Mouse (Mus musculus) liver, postnatal 0 days (tissue): ENCODE results near the gene Lsr. TPM values are rescaled to one million over a fixed set of nuclear protein-coding genes. Genes with fewer than 3 reads are reported as not detected.

ENCODE experiments used
- ATAC-seq: fragments of 200-750 bp; cut with Nextera tagmentation; 2 replicates; pipeline ENCODE4 v1.8.0; 2017; ENCODE audit warnings: mild to moderate bottlenecking, moderate library complexity
- DNase-seq: peaks from one replicate; pipeline ENCODE4 v3.0.0-alpha.2; 2016
- H3K27ac ChIP-seq: fragments of 300-500 bp; sonication (generic); 2 replicates; pipeline ENCODE4 v1.5.1; 2014; ENCODE audit warnings: antibody characterized with exemption, moderate library complexity, mild to moderate bottlenecking, low read depth
- H3K27me3 ChIP-seq: fragments of 300-500 bp; sonication (generic); 2 replicates; pipeline ENCODE4 v1.6.1; 2014; ENCODE audit warnings: low read length, control low read depth, mixed read lengths; ENCODE audit not compliant: insufficient read depth
- H3K36me3 ChIP-seq: fragments of 300-500 bp; sonication (generic); replicated peaks from 2 replicates; pipeline ENCODE4 v1.6.1; 2014; ENCODE audit warnings: mild to moderate bottlenecking, control low read depth, low read length, moderate library complexity, mixed read lengths; ENCODE audit not compliant: insufficient read depth
- H3K4me1 ChIP-seq: fragments of 300-500 bp; sonication (generic); 2 replicates; pipeline ENCODE4 v1.6.1; 2014; ENCODE audit warnings: antibody characterized with exemption, mild to moderate bottlenecking, control low read depth; ENCODE audit not compliant: insufficient read depth
- H3K4me2 ChIP-seq: fragments of 300-500 bp; sonication (generic); 2 replicates; pipeline ENCODE4 v1.6.1; 2014; ENCODE audit warnings: low read depth, mild to moderate bottlenecking, low read length, moderate library complexity, mixed read lengths
- H3K4me3 ChIP-seq: fragments of 300-500 bp; sonication (generic); 2 replicates; pipeline ENCODE4 v1.5.1; 2014; ENCODE audit warnings: low read depth, low read length
- H3K9ac ChIP-seq: fragments of 300-500 bp; sonication (generic); replicated peaks from 2 replicates; pipeline ENCODE4 v1.6.1; 2014; ENCODE audit warnings: mild to moderate bottlenecking, moderate library complexity
- H3K9me3 ChIP-seq: fragments of 300-500 bp; sonication (generic); 2 replicates; pipeline ENCODE4 v1.6.1; 2016; ENCODE audit warnings: mild to moderate bottlenecking, control low read depth, low read length, mixed read lengths
- CTCF ChIP-seq: sonication (generic); IDR thresholded peaks from 2 replicates; pipeline ENCODE4 v1.5.1; 2016; ENCODE audit warnings: antibody characterized with exemption, low read depth
- EP300 ChIP-seq: IDR thresholded peaks from 2 replicates; pipeline ENCODE4 v1.6.1; 2016; ENCODE audit warnings: antibody characterized with exemption, low read depth, mild to moderate bottlenecking
- WGBS: fragments of 180-500 bp; shearing (Covaris S2); extraction: QIAGEN DNeasy Blood & Tissue Kit; methylation state at CpG from one replicate; pipeline ENCODE4 v1.1.7; 2014; ENCODE audit not compliant: insufficient replicate concordance; 5-methylcytosine and 5-hydroxymethylcytosine counted together
- polyA plus RNA-seq: library from polyadenylated mRNA; unstranded; fragments of >200 nt; fragmentation: Nextera tagmentation; extraction: Ambion mirVana; gene quantifications from 2 replicates; pipeline ENCODE4 v1.2.1, GENCODE M21; 2015

The Lsr gene
- polyA plus RNA-seq, 1 experiment from 2014 or later, result 28.2 TPM

DNA sequence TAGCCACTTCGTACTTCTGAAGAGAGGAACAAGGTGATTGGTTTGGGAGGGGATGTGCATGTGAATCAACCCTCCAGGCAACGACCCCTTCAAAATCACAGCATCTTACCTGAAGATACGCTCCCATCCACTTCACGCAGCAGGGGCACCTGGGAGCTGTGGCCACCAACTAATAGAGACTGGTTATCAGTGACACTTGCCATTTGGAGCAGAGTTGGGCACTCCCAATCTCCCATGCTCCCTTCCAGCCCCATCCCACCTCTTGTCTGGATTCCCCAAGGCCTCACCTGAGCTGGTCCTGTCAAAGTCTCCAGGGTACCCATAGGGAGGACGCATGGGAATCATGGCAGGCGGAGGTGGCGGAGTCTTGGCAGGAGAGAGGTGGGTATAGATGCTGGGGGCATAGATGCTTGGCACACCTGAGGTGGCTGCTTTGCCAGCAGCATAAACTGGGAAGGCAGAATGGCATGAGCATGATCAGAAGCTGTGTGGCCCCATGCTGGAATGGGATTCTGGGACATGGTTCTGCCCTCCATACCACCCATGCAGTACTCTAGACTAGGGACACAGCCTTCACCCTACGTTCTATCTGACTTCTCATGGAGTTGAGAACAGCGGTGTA lies 14.3 kb downstream of the Lsr start:
- Histone ChIP-seq H3K36me3 (peaks cover 15% of the 10 kb centered on the region), H3K27me3 (no peaks in the 10 kb centered on the region), H3K4me2 (no peak overlapping the region), H3K9me3 (no peaks in the 10 kb centered on the region), H3K27ac (no peak overlapping the region), H3K4me1 (peaks cover 23% of the 10 kb centered on the region), H3K4me3 (no peak overlapping the region), H3K9ac (no peak overlapping the region)
- ATAC-seq (no peak), DNase-seq (no peak)
- TF ChIP-seq CTCF, result no peak
- TF ChIP-seq EP300, result no peak
- WGBS, result 89% methylated on average over 9 of the region's 9 CpGs

DNA sequence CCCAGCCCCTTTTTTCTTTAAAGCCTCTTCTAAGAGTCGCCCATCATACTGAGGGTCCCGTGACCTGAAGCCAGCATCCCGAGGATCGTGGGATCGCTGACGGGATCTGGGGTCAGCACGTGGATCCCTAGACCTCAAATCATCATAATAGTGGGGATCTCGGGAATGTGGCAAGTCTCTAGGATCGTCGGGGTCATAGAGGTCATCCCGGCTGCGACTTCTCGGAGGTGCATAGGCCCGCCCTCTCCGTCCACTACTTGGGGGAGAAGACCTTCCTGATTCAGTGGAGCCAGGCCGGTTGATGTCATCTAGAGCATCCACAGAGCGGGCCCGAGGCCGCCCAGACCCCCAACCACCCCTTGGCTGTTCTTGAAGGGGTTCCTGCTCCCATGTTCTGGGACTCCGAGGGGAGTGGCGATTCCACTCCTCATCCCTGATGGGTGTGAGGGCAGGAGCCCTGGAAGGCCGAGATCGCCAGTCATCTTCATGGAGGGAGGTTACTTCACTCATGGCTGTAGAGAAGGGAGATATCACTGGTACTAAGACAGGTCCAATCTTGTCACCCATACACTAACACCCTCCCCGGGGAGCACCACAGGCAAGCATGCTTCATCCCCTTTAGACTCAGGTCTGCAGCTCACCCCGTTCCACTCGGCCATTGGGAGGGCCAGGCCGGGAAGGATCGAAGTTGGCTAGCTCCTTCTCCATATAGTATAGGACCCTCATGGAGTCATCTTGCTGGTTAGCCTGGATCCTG lies 15.0 kb downstream of the Lsr start:
- DNase-seq (no peak), ATAC-seq (no peak)
- Histone ChIP-seq H3K27me3 (no peaks in the 10 kb centered on the region), H3K36me3 (peaks cover 22% of the 10 kb centered on the region), H3K4me3 (peak overlapping the region; percentile 99), H3K27ac (peak overlapping the region; percentile 99), H3K4me1 (peaks cover 29% of the 10 kb centered on the region), H3K9ac (peak overlapping the region; percentile 99), H3K9me3 (no peaks in the 10 kb centered on the region), H3K4me2 (peak overlapping the region; percentile 91)
- TF ChIP-seq CTCF (no peak), EP300 (no peak)
- 82% methylated on average over 28 of the region's 28 CpGs for WGBS

DNA sequence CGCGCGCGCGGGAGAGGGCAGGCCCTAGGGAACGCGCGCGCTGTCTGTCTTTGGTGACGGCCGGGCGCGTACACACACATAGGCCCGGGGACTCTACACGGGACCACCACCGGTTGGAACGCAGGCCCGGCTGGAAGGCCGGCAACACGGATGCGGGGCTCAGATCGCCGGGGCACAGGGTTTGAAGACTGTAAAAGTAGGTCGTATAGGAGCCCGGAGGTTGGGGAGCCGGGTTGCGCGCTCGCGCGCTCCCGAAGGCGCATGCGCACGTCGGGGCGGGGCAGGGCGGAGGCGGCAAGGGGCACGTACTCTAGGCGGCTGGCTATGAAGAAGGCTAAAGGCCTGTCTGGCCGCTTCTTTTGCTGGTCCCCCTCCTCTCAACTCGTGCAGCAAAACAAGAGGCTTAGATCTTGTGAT lies 15.9 kb downstream of the Lsr start:
- Histone ChIP-seq H3K4me1 (peaks cover 34% of the 10 kb centered on the region), H3K4me3 (peak overlapping the region; percentile 99), H3K36me3 (peaks cover 31% of the 10 kb centered on the region), H3K9me3 (no peaks in the 10 kb centered on the region), H3K4me2 (peak overlapping the region; percentile 91), H3K27me3 (no peaks in the 10 kb centered on the region), H3K9ac (peak overlapping the region; percentile 99), H3K27ac (peak overlapping the region; percentile 99)
- TF ChIP-seq CTCF, result no peak
- TF ChIP-seq EP300, result no peak
- under 1% methylated on average over 43 of the region's 43 CpGs for WGBS
- DNase-seq (peak; percentile 93), ATAC-seq (peak; percentile 69)

DNA sequence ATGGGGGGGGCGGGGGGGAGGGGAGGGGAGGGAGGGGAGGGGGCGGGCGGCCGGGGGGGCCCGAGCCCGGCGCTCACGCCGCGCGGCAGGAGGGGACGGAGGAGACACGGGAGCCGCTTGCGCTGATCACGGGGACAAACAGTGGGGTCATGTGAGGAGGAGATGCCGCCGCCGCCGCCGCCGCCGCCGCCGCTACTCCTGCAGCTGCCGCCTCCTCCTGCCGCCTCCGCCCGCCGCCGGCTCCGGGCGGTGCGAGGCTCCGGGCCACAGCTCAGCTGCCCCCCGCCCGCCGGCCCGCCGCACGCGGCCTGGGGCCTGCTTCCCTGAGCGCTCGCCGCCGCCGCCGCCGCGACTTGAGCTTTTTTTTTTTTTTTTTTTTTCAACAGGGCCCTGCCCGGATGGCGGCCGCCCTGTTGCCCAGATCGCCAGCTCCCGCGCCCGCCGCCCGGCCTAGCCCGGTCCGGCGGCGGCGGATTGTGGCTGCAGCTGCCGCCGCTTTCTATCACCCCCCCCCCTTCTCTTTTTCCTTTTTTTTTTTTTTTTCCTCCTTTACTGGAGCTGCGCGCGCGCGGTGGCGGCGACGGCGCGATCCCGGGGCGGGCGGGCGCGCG lies 16.4 kb downstream of the Lsr start, which contains the start of gene Usf2:
Gene Usf2 (minus strand): TSS at position 48 of the 611 bp plus-strand sequence.
- Histone ChIP-seq H3K4me1 (peaks cover 34% of the 10 kb centered on the region), H3K27me3 (no peaks in the 10 kb centered on the region), H3K9me3 (no peaks in the 10 kb centered on the region), H3K36me3 (peaks cover 36% of the 10 kb centered on the region), H3K27ac (peak within 1 kb of the TSS; percentile 99), H3K9ac (peak within 1 kb of the TSS; percentile 99), H3K4me2 (peak within 1 kb of the TSS; percentile 91), H3K4me3 (peak within 1 kb of the TSS; percentile 99)
- TF ChIP-seq CTCF (no peak), EP300 (no peak)
- WGBS, result 3% methylated on average over 29 of the region's 82 CpGs
- peak; percentile 43 for ATAC-seq
- peak; percentile 85 for DNase-seq

DNA sequence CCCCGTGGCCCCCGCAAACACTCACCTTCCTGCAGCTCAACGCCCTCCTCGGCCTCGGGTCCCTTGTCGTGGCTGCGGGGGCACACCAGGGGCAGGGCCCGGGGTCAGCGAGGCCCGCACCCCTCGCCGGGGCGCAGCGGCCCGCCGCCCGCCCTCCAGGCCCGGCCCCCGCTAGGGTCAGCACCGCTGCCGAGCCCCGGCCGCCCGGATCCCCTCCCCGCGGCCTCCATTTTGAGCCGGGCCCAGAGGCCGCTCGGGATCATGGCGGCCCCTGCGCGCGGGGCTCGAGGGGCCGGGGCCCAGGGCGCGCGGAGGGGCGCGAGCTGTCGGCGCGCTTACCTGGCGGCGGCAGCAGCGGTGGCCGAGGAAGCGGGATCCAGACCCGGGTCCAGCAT lies 16.9 kb downstream of the Lsr start:
- H3K27me3 ChIP-seq, result no peaks in the 10 kb centered on the region
- peak overlapping the region; percentile 99 for H3K9ac ChIP-seq
- TF ChIP-seq CTCF (no peak), EP300 (no peak)
- DNase-seq (no peak), ATAC-seq (peak; percentile 26)
- WGBS, result 2% methylated on average over 9 of the region's 49 CpGs
- H3K36me3 ChIP-seq, result peaks cover 39% of the 10 kb centered on the region
- no peaks in the 10 kb centered on the region for H3K9me3 ChIP-seq
- H3K4me1 ChIP-seq, result peaks cover 34% of the 10 kb centered on the region
- peak overlapping the region; percentile 99 for H3K27ac ChIP-seq
- H3K4me2 ChIP-seq, result peak overlapping the region; percentile 91
- H3K4me3 ChIP-seq, result peak overlapping the region; percentile 99

DNA sequence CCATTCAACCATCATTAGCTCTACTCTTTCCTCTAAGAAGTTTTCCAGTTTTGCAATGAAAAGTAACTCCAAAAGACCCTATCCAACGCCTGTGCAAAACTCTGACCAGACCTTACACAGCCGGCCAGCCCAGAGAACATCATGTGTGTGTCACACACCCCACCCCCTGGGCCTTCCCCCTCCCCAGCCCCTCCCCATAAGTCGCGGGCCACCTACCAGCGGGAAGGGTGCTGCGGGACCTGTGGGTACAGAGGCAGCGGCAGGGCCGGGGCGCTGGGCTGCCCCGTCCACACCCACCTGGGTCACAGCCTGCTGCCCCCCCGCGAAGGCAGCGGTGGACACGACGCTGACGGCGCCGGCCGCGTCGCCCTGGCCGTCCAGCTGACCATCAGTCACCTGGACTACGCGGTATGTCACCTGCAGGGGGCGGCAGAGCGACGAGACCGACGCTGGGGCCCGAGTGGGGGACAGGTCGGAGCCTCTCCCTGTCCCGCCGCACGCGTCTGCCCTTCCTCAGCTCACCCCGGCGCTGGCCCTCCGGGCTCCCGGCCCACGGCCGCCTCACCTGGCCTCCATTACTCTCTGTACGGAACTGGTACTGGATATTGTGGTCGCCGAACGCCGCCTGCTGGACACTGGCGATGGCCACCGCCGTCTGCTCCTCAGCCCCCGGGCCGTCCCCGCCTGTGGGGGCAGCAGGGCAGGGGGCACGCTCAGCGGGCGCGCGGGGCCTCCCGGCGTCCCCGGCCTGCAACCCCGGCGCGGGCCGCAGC lies 17.5 kb downstream of the Lsr start:
- ATAC-seq (peak; percentile 67), DNase-seq (peak; percentile 95)
- Histone ChIP-seq H3K9ac (peak overlapping the region; percentile 99), H3K4me2 (peak overlapping the region; percentile 91), H3K27me3 (no peaks in the 10 kb centered on the region), H3K27ac (peak overlapping the region; percentile 99), H3K36me3 (peaks cover 44% of the 10 kb centered on the region), H3K4me3 (peak overlapping the region; percentile 99), H3K9me3 (no peaks in the 10 kb centered on the region), H3K4me1 (peaks cover 34% of the 10 kb centered on the region)
- 1% methylated on average over 63 of the region's 64 CpGs for WGBS
- no peak for TF ChIP-seq EP300
- TF ChIP-seq CTCF, result peak; percentile 95
